13 mouse cellular contexts compared by ENCODE assay signal in the genomic region with DNA sequence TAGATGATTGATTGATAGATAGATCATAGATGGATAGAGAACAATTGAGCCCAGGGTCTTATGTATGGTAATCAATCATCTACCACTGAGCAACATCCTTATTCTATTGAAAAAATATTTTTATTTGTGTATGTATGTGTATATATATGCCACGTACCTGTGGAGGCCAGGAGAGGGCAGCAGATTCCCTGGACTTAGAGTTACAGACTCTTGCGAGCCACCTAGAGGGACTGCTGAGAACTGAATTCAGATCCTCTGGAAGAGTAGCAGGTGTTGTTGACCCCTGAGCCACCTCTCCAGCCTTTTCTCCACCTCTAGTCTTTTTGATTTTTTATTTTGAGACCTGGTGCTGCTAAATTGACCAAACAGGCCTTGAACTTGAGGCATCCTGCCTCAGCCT. TPM values are rescaled to one million over a fixed set of nuclear protein-coding genes. Genes with fewer than 3 reads are reported as not detected.
A peak's percentile ranks its signal among the peaks of the same experiment; 100 is the strongest.
DNase-seq lines count a peak whose midpoint lies in the region; ATAC-seq and TF ChIP-seq lines count a peak whose summit lies in the region.
"Had no signal": no experiment of that assay in that cellular context is flagged by ENCODE, and none has a peak within 500 bp of the region (broad histone marks: within the 10 kb centered on the region; RNA-seq: fewer than 3 reads in every experiment).

No protein-coding gene starts in this region.

- no peak for ATAC-seq in kidney, postnatal 0 days (replicated peaks; ENCODE audit: low FRiP score, low read depth)
- ATAC-seq in megakaryocyte, adult 5-6 weeks (ENCODE audit: poor library complexity, severe bottlenecking) = peak; percentile 86
- no peak for ATAC-seq in kidney, embryonic 16.5 days (ENCODE audit: low FRiP score, low TSS enrichment)

- TF ChIP-seq EP300 in ES-Bruce4 (IDR thresholded peaks at IDR 0.05; ENCODE audit: insufficient read depth, low read depth, low read length) = no peak

- no peak overlapping the region for H3K4me2 ChIP-seq in kidney, postnatal 0 days (ENCODE audit: low read length)
- H3K4me2 ChIP-seq in kidney, embryonic 16.5 days (replicated peaks; ENCODE audit: low read depth, low read length) = no peak overlapping the region
- H3K4me2 ChIP-seq: neural tube, embryonic 12.5 days had no signal

- H3K36me3 ChIP-seq in kidney, postnatal 0 days (ENCODE audit: insufficient read depth, low read length) = no peaks in the 10 kb centered on the region
- H3K36me3 ChIP-seq in ES-Bruce4 (ENCODE audit: control insufficient read depth, insufficient read depth, low read length, poor library complexity, severe bottlenecking) = no peaks in the 10 kb centered on the region
- H3K36me3 ChIP-seq in kidney, embryonic 16.5 days (ENCODE audit: insufficient read depth, low read length) = no peaks in the 10 kb centered on the region
- H3K36me3 ChIP-seq: neural tube, embryonic 12.5 days had no signal

- DNase-seq in kidney, postnatal 0 days (ENCODE audit: low spot score) = peak; percentile 47
- DNase-seq in kidney, postnatal 14 days = no peak
- DNase-seq in brain, adult 2 months (ENCODE audit: low read depth, low spot score) = peak; percentile 10
- DNase-seq in cerebellum, postnatal 25 days = no peak
- DNase-seq in layer of hippocampus, postnatal 36 days = no peak
- DNase-seq: adrenal gland, adult 8-10 months had no signal

- no peak overlapping the region for H3K27ac ChIP-seq in kidney, postnatal 0 days
- H3K27ac ChIP-seq in ES-Bruce4 (ENCODE audit: insufficient read depth, low read length) = no peak overlapping the region
- H3K27ac ChIP-seq in kidney, embryonic 16.5 days (ENCODE audit: low read length) = no peak overlapping the region
- H3K27ac ChIP-seq: neural tube, embryonic 12.5 days had no signal

- TF ChIP-seq POLR2A in ES-Bruce4 (IDR thresholded peaks at IDR 0.05; ENCODE audit: insufficient read depth, low read length) = no peak

- no peak overlapping the region for H3K4me3 ChIP-seq in kidney, postnatal 0 days (replicated peaks; ENCODE audit: low read depth, low read length)
- no peak overlapping the region for H3K4me3 ChIP-seq in ES-Bruce4 (ENCODE audit: low read depth, low read length)
- no peak overlapping the region for H3K4me3 ChIP-seq in kidney, embryonic 16.5 days (ENCODE audit: low read length)
- H3K4me3 ChIP-seq: neural tube, embryonic 12.5 days had no signal

- TF ChIP-seq CTCF in kidney, postnatal 0 days (IDR thresholded peaks at IDR 0.05; ENCODE audit: low read depth) = peak; percentile 67
- peak; percentile 93 for TF ChIP-seq CTCF in ES-Bruce4 (IDR thresholded peaks at IDR 0.05; ENCODE audit: low read depth, low read length)

- no peak overlapping the region for H3K9ac ChIP-seq in kidney, postnatal 0 days (ENCODE audit: low read depth, low read length)
- H3K9ac ChIP-seq in ES-Bruce4 (ENCODE audit: low read depth, poor library complexity, severe bottlenecking) = no peak overlapping the region
- H3K9ac ChIP-seq in kidney, embryonic 16.5 days (replicated peaks; ENCODE audit: low read length) = no peak overlapping the region
- H3K9ac ChIP-seq: neural tube, embryonic 12.5 days had no signal

- no peaks in the 10 kb centered on the region for H3K9me3 ChIP-seq in kidney, postnatal 0 days (replicated peaks; ENCODE audit: low read length)
- no peaks in the 10 kb centered on the region for H3K9me3 ChIP-seq in ES-Bruce4 (replicated peaks; ENCODE audit: control insufficient read depth, insufficient read depth, low read length, poor library complexity, severe bottlenecking)
- H3K9me3 ChIP-seq in kidney, embryonic 16.5 days (ENCODE audit: low read length) = no peaks in the 10 kb centered on the region
- H3K9me3 ChIP-seq: neural tube, embryonic 12.5 days had no signal

- 46% methylated on average over 2 of the region's 2 CpGs for WGBS in kidney, postnatal 0 days
- WGBS in kidney, embryonic 16.5 days = 42% methylated on average over 2 of the region's 2 CpGs

- no peaks in the 10 kb centered on the region for H3K4me1 ChIP-seq in kidney, postnatal 0 days (replicated peaks; ENCODE audit: insufficient read depth, low read length)
- no peaks in the 10 kb centered on the region for H3K4me1 ChIP-seq in ES-Bruce4 (ENCODE audit: control insufficient read depth, insufficient read depth, low read length)
- no peaks in the 10 kb centered on the region for H3K4me1 ChIP-seq in kidney, embryonic 16.5 days (ENCODE audit: insufficient read depth, low read length)
- H3K4me1 ChIP-seq: neural tube, embryonic 12.5 days had no signal

- H3K27me3 ChIP-seq in kidney, postnatal 0 days (ENCODE audit: insufficient read depth, low read length) = no peaks in the 10 kb centered on the region
- no peaks in the 10 kb centered on the region for H3K27me3 ChIP-seq in ES-Bruce4 (ENCODE audit: control insufficient read depth, insufficient read depth, low read length, poor library complexity, severe bottlenecking)
- no peaks in the 10 kb centered on the region for H3K27me3 ChIP-seq in kidney, embryonic 16.5 days (ENCODE audit: insufficient read depth, low read length)
- H3K27me3 ChIP-seq: neural tube, embryonic 12.5 days had no signal

RNA-seq across cellular contexts. Expression of gene Smurf1, which starts 32.8 kb away (rescaled TPM):
- polyA plus RNA-seq in kidney, postnatal 0 days (2015; fragmentation: Nextera tagmentation; extraction: Ambion mirVana) = 12.6 and 13.4 TPM in 2 replicates
- polyA plus RNA-seq in ES-Bruce4 (2011; ENCODE audit: insufficient read depth, insufficient read length, low read depth, missing spikeins) = 18.4 and 19.7 TPM in 2 replicates
- total RNA-seq in megakaryocyte, adult 5-6 weeks (2015) = 4.7 and 5.1 TPM in 2 replicates
- 6.7 and 6.9 TPM in 2 replicates for total RNA-seq in megakaryocyte, adult 5-6 weeks (2017)
- 10 to 100 TPM; 28.7 to 29.9 TPM for total RNA-seq in layer of hippocampus, postnatal 36 days (2021)
- polyA plus RNA-seq in kidney, embryonic 16.5 days (2015; fragmentation: Nextera tagmentation; extraction: Ambion mirVana) = 9.5 and 14.0 TPM in 2 replicates

RNA-seq across cellular contexts. Expression of gene Gm4871, which starts 34.1 kb away (rescaled TPM):
- polyA plus RNA-seq in kidney, postnatal 0 days (2015; fragmentation: Nextera tagmentation; extraction: Ambion mirVana) = not detected in 2 replicates
- polyA plus RNA-seq in ES-Bruce4 (2011; ENCODE audit: insufficient read depth, insufficient read length, low read depth, missing spikeins) = not detected in 2 replicates
- total RNA-seq in megakaryocyte, adult 5-6 weeks (2015) = not detected in 2 replicates
- not detected in 2 replicates for total RNA-seq in megakaryocyte, adult 5-6 weeks (2017)
- total RNA-seq in layer of hippocampus, postnatal 36 days (2021) = not detected
- polyA plus RNA-seq in kidney, embryonic 16.5 days (2015; fragmentation: Nextera tagmentation; extraction: Ambion mirVana) = not detected in 2 replicates
- total RNA-seq: adrenal gland, adult 8-10 months had no signal
- polyA plus RNA-seq: forebrain, embryonic 11.5 days; intestine, embryonic 14.5 days; limb, embryonic 14.5 days; neural tube, embryonic 12.5 days had no signal

RNA-seq across cellular contexts. Expression of gene 1700018F24Rik, which starts 44.3 kb away (rescaled TPM):
- not detected in 2 replicates for polyA plus RNA-seq in kidney, postnatal 0 days (2015; fragmentation: Nextera tagmentation; extraction: Ambion mirVana)
- polyA plus RNA-seq in ES-Bruce4 (2011; ENCODE audit: insufficient read depth, insufficient read length, low read depth, missing spikeins) = not detected in 2 replicates
- total RNA-seq in megakaryocyte, adult 5-6 weeks (2015) = not detected in 2 replicates
- total RNA-seq in megakaryocyte, adult 5-6 weeks (2017) = not detected in 2 replicates
- not detected for total RNA-seq in layer of hippocampus, postnatal 36 days (2021)
- polyA plus RNA-seq in kidney, embryonic 16.5 days (2015; fragmentation: Nextera tagmentation; extraction: Ambion mirVana) = not detected in 2 replicates
- total RNA-seq: adrenal gland, adult 8-10 months had no signal
- polyA plus RNA-seq: forebrain, embryonic 11.5 days; intestine, embryonic 14.5 days; limb, embryonic 14.5 days; neural tube, embryonic 12.5 days had no signal

Comparison
In these comparisons a context has a peak if more than half of its experiments do, and no peak if none do; other contexts are left out.
1. DNase-seq: peak in kidney, postnatal 0 days (single experiment) and brain, adult 2 months (single experiment); none in kidney, postnatal 14 days (single experiment), cerebellum, postnatal 25 days (0 of 2) and layer of hippocampus, postnatal 36 days (0 of 2).